Mouse (Mus musculus) left cerebral cortex, postnatal 25 days (tissue): Measurements from ENCODE around the gene Izumo2. TPM values are rescaled to one million over a fixed set of nuclear protein-coding genes. Genes with fewer than 3 reads are reported as not detected.
"Not testable (repeated sequence)": the region's sequence is repeated elsewhere in the genome, so short reads cannot be mapped to it uniquely, and the experiment has no call there.

Source experiments
- DNase-seq, 2 experiments: peaks; one replicate each; pipeline ENCODE4 v3.0.0; 2022; ENCODE audit warnings: low spot score in 2 of 2, mixed read lengths in 1 of 2
- intact Hi-C: fragments of 180-260 bp; cut with DNase I; formaldehyde crosslinking; loops from one replicate; pipeline ENCODE4 v1.15.1; 2025
- total RNA-seq, 2 experiments: library from RNA; stranded (reverse); gene quantifications; 2 replicates each; pipeline ENCODE4 v1.2.3; 2021

Izumo2 gene
- total RNA-seq, 2 experiments from 2014 or later, result not detected

DNA sequence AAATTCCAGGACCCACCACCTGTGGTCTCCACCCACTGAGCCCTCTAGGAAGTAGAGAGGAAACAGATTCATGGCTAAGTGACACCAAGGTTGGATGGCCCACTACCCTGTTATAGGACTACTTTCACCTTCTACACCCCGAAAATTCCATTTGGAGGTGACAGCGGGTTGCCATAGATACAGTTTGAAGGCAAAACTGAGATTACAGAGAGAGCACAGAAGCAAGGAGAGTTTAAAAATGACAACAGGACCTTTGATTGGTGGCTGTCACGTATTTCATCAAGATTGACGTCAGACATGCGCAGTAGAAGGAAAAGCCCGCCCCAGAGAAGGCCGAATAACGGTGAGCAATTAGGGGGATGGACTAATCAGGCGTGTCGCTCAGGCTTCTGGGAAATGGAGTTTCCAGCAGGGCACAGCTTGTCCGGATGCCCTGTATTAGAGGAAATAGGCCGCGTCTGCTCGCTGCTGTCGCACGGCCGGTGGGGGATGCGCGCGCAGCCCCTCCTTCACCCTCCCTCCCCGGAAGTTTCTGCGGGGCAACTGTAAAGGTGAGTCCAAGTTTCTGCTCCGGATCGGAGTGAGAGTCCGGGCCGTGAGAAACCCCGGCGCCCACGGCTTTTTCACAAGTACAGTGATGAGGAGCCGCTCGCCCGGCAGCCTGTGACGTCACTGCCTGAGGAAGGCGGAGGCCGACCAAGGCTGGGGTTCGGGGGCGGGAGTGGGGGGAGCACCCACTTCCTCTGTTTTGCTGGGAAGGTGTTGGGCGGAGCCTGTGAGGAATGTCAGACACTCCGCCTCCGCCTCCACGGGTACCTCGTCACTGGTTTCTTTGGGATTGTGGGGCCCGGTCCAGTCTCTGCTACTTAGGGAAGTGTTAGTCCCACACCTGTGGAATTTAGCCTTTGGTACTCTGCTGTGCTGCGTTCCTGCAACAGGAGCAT lies 39.8 kb downstream of the Izumo2 start, which contains the start of gene Vrk3:
Gene Vrk3 (plus strand): TSS at position 313 of the 944 bp plus-strand sequence.
- peak; percentile 95 to 98 for DNase-seq
- intact Hi-C loops, result loop anchor here (2.0 kb wide), 1 partner anchor 66 kb away; no protein-coding TSS in a partner anchor

DNA sequence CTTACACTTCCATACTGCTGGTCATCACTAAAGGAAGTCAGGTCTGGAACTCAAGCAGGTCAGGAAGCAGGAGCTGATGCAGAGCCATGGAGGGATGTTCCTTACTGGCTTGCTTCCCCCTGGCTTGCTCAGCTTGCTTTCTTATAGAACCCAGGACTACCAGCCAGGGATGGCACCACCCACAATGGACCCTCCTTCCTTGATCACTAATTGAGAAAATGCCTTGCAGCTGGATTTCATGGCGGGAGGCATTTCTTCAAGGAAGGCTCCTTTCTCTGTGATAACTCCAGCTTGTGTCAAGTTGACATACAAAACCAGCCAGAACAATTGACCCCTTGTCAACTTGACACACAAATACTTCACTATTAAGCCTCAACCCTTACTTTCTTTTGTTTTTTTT lies 42.4 kb downstream of the Izumo2 start, which contains the start of gene Zfp473:
Gene Zfp473 (minus strand): TSS at position 101 of the 400 bp plus-strand sequence.
- DNase-seq, intact Hi-C loops: not testable (repeated sequence)

DNA sequence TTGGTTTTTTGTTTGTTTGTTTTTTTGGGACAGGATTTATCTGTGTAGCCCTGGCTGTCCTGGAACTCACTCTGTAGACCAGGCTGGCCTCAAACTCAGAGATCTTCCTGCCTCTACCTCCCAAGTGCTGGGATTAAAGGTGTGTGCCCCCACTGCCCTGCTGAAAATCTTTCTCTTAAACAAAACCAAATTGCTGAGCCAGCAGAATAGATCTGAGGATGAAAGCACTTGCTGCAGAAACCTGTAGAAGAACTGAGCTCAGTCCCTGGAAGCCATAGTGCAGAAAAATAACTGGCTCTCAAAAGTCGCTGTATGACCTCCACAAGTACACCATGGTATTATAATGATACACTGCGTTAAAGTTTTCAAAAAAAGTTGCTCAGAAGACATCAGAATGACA lies 48.6 kb downstream of the Izumo2 start:
- intact Hi-C loops, result no loop called here
- DNase-seq, result no peak

DNA sequence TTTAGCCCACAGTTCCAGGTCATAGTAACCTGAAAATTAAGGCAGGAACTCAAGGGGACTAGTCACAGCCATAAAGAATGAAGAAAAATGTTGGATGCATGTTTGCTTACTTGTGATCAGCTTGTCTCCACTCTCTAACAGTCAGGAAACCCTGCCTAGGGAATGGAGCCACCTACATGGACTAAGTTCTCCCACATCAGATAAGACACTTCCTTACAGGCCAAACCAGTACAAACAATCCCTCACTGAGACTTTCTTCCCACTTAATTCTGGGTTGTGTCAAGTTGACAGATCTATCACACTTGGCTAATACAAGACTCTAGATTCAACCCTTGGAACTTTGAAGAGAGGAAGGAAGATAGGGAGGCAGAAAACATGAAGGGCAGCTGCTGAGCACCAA lies 51.8 kb downstream of the Izumo2 start:
- intact Hi-C loops, result no loop called here
- no peak for DNase-seq

DNA sequence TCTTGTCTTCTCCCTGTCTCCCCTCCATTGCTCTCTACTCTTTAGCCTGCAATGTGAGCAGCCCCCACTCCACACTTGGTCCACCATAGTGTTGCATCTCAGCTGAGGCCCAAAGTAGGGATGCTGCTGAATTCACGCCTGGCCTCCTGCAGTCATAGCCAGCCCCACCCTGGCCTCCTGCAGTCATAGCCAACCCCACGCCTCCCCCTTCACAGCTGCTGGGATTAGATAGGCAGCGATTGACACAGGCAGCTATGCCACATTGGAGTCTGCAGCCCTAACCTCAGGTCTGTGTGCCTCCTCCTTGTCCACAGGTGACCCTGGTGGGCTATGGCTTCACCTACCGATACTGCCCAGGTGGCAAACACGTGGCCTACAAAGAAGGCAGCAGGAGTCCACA lies 59.6 kb downstream of the Izumo2 start:
- DNase-seq, result no peak
- intact Hi-C loops, result no loop called here

Other genes with a start within 250 kb of the Izumo2 start
- 10 to 100 TPM in 1 of 2 experiments, 1 to 10 TPM in 1; 9.6 to 10.1 TPM for gene Aspdh, start 243.4 kb upstream of the Izumo2 start, total RNA-seq
- 10 to 100 TPM; 73.6 to 86.0 TPM for gene Josd2, start 240.8 kb upstream of the Izumo2 start, total RNA-seq
- gene Emc10, start 212.2 kb upstream of the Izumo2 start, total RNA-seq, result 100 to 1,000 TPM; 165 to 173 TPM
- gene Fam71e1, start 212.2 kb upstream of the Izumo2 start, total RNA-seq, result 10 to 100 TPM; 17.4 to 18.9 TPM
- gene Mybpc2, start 184.1 kb upstream of the Izumo2 start, total RNA-seq, result not detected
- gene Spib, start 176.7 kb upstream of the Izumo2 start, total RNA-seq, result under 1 TPM in 1 of 2 experiments, not detected in 1; 0.11 TPM
- gene Pold1, start 159.9 kb upstream of the Izumo2 start, total RNA-seq, result 1 to 10 TPM; 5.7 to 6.0 TPM
- 10 to 100 TPM; 64.6 to 68.6 TPM for gene Nr1h2, start 154.8 kb upstream of the Izumo2 start, total RNA-seq
- under 1 TPM in 1 of 2 experiments, not detected in 1; 0.21 TPM for gene Napsa, start 136.4 kb upstream of the Izumo2 start, total RNA-seq
- gene Kcnc3, start 118.1 kb upstream of the Izumo2 start, total RNA-seq, result 10 to 100 TPM; 85.1 to 94.3 TPM
- 10 to 100 TPM; 15.4 to 20.6 TPM for gene Myh14, start 37.9 kb upstream of the Izumo2 start, total RNA-seq
- 10 to 100 TPM; 26.0 to 29.4 TPM for gene Vrk3, start 39.7 kb downstream of the Izumo2 start, total RNA-seq
- gene Zfp473, start 42.3 kb downstream of the Izumo2 start, total RNA-seq, result under 1 TPM; 0.41 to 0.78 TPM
- 10 to 100 TPM; 27.3 to 30.4 TPM for gene Nup62, start 107.3 kb downstream of the Izumo2 start, total RNA-seq
- gene Il4i1, start 107.6 kb downstream of the Izumo2 start, total RNA-seq, result 1 to 10 TPM; 1.9 to 2.4 TPM
- gene Atf5, start 107.9 kb downstream of the Izumo2 start, total RNA-seq, result 10 to 100 TPM; 23.3 to 25.5 TPM
- gene Akt1s1, start 140.2 kb downstream of the Izumo2 start, total RNA-seq, result 10 to 100 TPM; 78.5 to 79.1 TPM
- gene Tbc1d17, start 140.3 kb downstream of the Izumo2 start, total RNA-seq, result 10 to 100 TPM; 61.6 to 72.9 TPM
- gene Pnkp, start 148.4 kb downstream of the Izumo2 start, total RNA-seq, result 10 to 100 TPM; 26.4 to 27.3 TPM
- gene Ptov1, start 161.0 kb downstream of the Izumo2 start, total RNA-seq, result 100 to 1,000 TPM; 286 to 287 TPM
- gene Med25, start 184.0 kb downstream of the Izumo2 start, total RNA-seq, result 10 to 100 TPM; 88.8 to 89.5 TPM
- 10 to 100 TPM; 20.7 to 25.5 TPM for gene Fuz, start 187.3 kb downstream of the Izumo2 start, total RNA-seq
- 100 to 1,000 TPM; 325 to 334 TPM for gene Ap2a1, start 220.8 kb downstream of the Izumo2 start, total RNA-seq
- 1 to 10 TPM; 1.6 to 3.6 TPM for gene Tsks, start 234.5 kb downstream of the Izumo2 start, total RNA-seq